Mouse (Mus musculus) CH12.LX (cell line): ENCODE measurements at regions not wholly inside any gene's neighbourhood (a gene's known extent, or its start where the extent isn't known, plus 50 kb on each side); places are given as distances from the start of the nearest gene placed in this dataset.

Experiments used
- DNase-seq: peaks from one replicate; pipeline ENCODE4 v3.0.0-alpha.2; 2013; ENCODE audit errors: extremely low read depth
- H3K27ac ChIP-seq: 2 replicates; pipeline ENCODE4 v1.5.1; 2012; ENCODE audit warnings: low read depth, mild to moderate bottlenecking, control low read depth, moderate library complexity; ENCODE audit not compliant: insufficient read depth
- H3K27me3 ChIP-seq: replicated peaks from 2 replicates; pipeline ENCODE3; 2012; ENCODE audit warnings: inconsistent platforms
- H3K36me3 ChIP-seq, 2 experiments: replicated peaks in 1 of 2; 2 replicates each; pipeline versions ENCODE3 to v1.6.1; 2012; ENCODE audit warnings: inconsistent platforms in 1 of 2, low read length in 1 of 2, mild to moderate bottlenecking in 1 of 2, mixed read lengths in 1 of 2, moderate library complexity in 1 of 2; ENCODE audit not compliant: control insufficient read depth in 1 of 2, insufficient read depth in 1 of 2
- H3K4me1 ChIP-seq, 2 experiments: 2 replicates each; pipeline ENCODE4 v1.6.1; 2012; ENCODE audit warnings: inconsistent platforms in 1 of 2, moderate library complexity in 1 of 2; ENCODE audit not compliant: insufficient read depth in 2 of 2, control insufficient read depth in 1 of 2
- H3K4me2 ChIP-seq: 2 replicates; pipeline ENCODE4 v1.6.1; 2012; ENCODE audit warnings: low read depth, mild to moderate bottlenecking, control low read depth; ENCODE audit not compliant: poor library complexity, insufficient read depth, severe bottlenecking
- H3K4me3 ChIP-seq, 3 experiments: fragments of 150-350 bp in 1 of 3; sonication (generic) in 1 of 3; replicated peaks in 1 of 3; 2 replicates each; pipeline versions ENCODE3 to v1.5.1; 2011 to 2012; ENCODE audit warnings: low read depth in 2 of 3, low read length in 2 of 3, mild to moderate bottlenecking in 2 of 3, moderate library complexity in 2 of 3, control low read depth in 1 of 3, improper control_type of control experiment in 1 of 3, inconsistent platforms in 1 of 3, mixed read lengths in 1 of 3; ENCODE audit not compliant: poor library complexity in 1 of 3
- H3K79me2 ChIP-seq: replicated peaks from 2 replicates; pipeline ENCODE4 v1.6.1; 2012; ENCODE audit warnings: mild to moderate bottlenecking, moderate library complexity; ENCODE audit not compliant: control insufficient read depth, poor library complexity, insufficient read depth, severe bottlenecking; ENCODE audit errors: extremely low read depth
- H3K9ac ChIP-seq: 2 replicates; pipeline ENCODE4 v1.6.1; 2012; ENCODE audit warnings: low read depth, mild to moderate bottlenecking, control low read depth, moderate library complexity; ENCODE audit not compliant: insufficient read depth
- H3K9me3 ChIP-seq: replicated peaks from 2 replicates; pipeline ENCODE3; 2012; ENCODE audit warnings: low read length, inconsistent platforms, mixed read lengths
- CHD1 ChIP-seq: IDR thresholded peaks from 2 replicates; pipeline ENCODE4 v1.6.1; 2012; ENCODE audit warnings: low read depth, low read length, improper control_type of control experiment, inconsistent platforms
- CHD2 ChIP-seq: IDR thresholded peaks from 2 replicates; pipeline ENCODE4 v1.6.1; 2011; ENCODE audit warnings: low read length, improper control_type of control experiment
- CTCF ChIP-seq, 2 experiments: IDR thresholded peaks in 1 of 2; conservative IDR thresholded peaks in 1 of 2; 2 replicates each; pipeline ENCODE4 v1.5.1; 2011 to 2012; ENCODE audit warnings: low read depth in 2 of 2, low read length in 2 of 2, improper control_type of control experiment in 1 of 2, inconsistent platforms in 1 of 2, mild to moderate bottlenecking in 1 of 2, moderate library complexity in 1 of 2
- EP300 ChIP-seq: IDR thresholded peaks from 2 replicates; pipeline ENCODE4 v1.6.1; 2011; ENCODE audit warnings: low read length, improper control_type of control experiment
- GABPA ChIP-seq: IDR thresholded peaks from 2 replicates; pipeline ENCODE4 v1.6.1; 2012; ENCODE audit warnings: low read depth, low read length, improper control_type of control experiment, inconsistent platforms; ENCODE audit not compliant: insufficient replicate concordance
- IRF4 ChIP-seq: IDR thresholded peaks from 2 replicates; pipeline ENCODE4 v1.6.1; 2014; ENCODE audit warnings: low read depth, mild to moderate bottlenecking, inconsistent platforms, low read length, improper control_type of control experiment
- KAT2A ChIP-seq: IDR thresholded peaks from 2 replicates; pipeline ENCODE4 v1.6.1; 2012; ENCODE audit warnings: low read length, improper control_type of control experiment, inconsistent platforms; ENCODE audit not compliant: insufficient replicate concordance
- MAFK ChIP-seq: IDR thresholded peaks from 2 replicates; pipeline ENCODE4 v1.6.1; 2011; ENCODE audit warnings: low read length, improper control_type of control experiment; ENCODE audit not compliant: insufficient replicate concordance
- MEF2A ChIP-seq: IDR thresholded peaks from 2 replicates; pipeline ENCODE4 v1.6.1; 2014; ENCODE audit warnings: low read depth, mild to moderate bottlenecking, inconsistent platforms, low read length, improper control_type of control experiment, borderline replicate concordance
- MXI1 ChIP-seq: IDR thresholded peaks from 2 replicates; pipeline ENCODE4 v1.6.1; 2011; ENCODE audit warnings: mild to moderate bottlenecking, low read depth, low read length, improper control_type of control experiment
- MYC ChIP-seq: IDR thresholded peaks from 2 replicates; pipeline ENCODE4 v1.6.1; 2011; ENCODE audit warnings: low read depth, mild to moderate bottlenecking, improper control_type of control experiment, low read length
- NELFE ChIP-seq: IDR thresholded peaks from 2 replicates; pipeline ENCODE4 v1.6.1; 2011; ENCODE audit warnings: low read depth, low read length, improper control_type of control experiment
- NRF1 ChIP-seq: IDR thresholded peaks from 2 replicates; pipeline ENCODE4 v1.6.1; 2014; ENCODE audit warnings: low read depth, mild to moderate bottlenecking, inconsistent platforms, low read length, improper control_type of control experiment, moderate library complexity
- POLR2A ChIP-seq: IDR thresholded peaks from 2 replicates; pipeline ENCODE4 v1.6.1; 2011; ENCODE audit warnings: low read depth, mild to moderate bottlenecking, improper control_type of control experiment, low read length
- POLR2AphosphoS2 ChIP-seq: IDR thresholded peaks from 2 replicates; pipeline ENCODE4 v1.6.1; 2011; ENCODE audit warnings: low read depth, low read length, improper control_type of control experiment
- SIN3A ChIP-seq: IDR thresholded peaks from 2 replicates; pipeline ENCODE4 v1.6.1; 2012; ENCODE audit warnings: low read length, improper control_type of control experiment, inconsistent platforms
- TCF12 ChIP-seq: IDR thresholded peaks from 2 replicates; pipeline ENCODE4 v1.6.1; 2014; ENCODE audit warnings: low read depth, mild to moderate bottlenecking, inconsistent platforms, low read length, improper control_type of control experiment
- UBTF ChIP-seq: IDR thresholded peaks from 2 replicates; pipeline ENCODE4 v1.6.1; 2012; ENCODE audit warnings: low read depth, mild to moderate bottlenecking, inconsistent platforms, low read length, improper control_type of control experiment, moderate library complexity
- ZC3H11A ChIP-seq: IDR thresholded peaks from 2 replicates; pipeline ENCODE4 v1.6.1; 2012; ENCODE audit warnings: low read depth, mild to moderate bottlenecking, inconsistent platforms, low read length, improper control_type of control experiment
- dilution Hi-C: fragments of 300-500 bp; cut with MboI; formaldehyde crosslinking; loops from 2 replicates; pipeline ENCODE4 v1.14.3; 2020; ENCODE audit warnings: low sequenced_read_pairs; ENCODE audit not compliant: extremely low pct_unique_long_range_greater_than_20kb, extremely low pct_ligation_motif_present
- in situ Hi-C: fragments of 300-500 bp; cut with MboI; formaldehyde crosslinking; loops from 3 replicates; pipeline ENCODE4 v1.14.3; 2019; ENCODE audit warnings: low sequenced_read_pairs, low pct_ligation_motif_present, low pct_unique_long_range_greater_than_20kb, mixed read lengths

GRCm38 (mm10) chr4:96895223-96895622, 110.2 kb upstream of the Gm12695 start:
- in situ Hi-C loops = no loop called here
- H3K4me2 ChIP-seq = no peak overlapping the region
- TF ChIP-seq CHD1 (no peak), NRF1 (no peak), GABPA (no peak), CHD2 (no peak), ZC3H11A (no peak), MEF2A (no peak), CTCF (conservative IDR thresholded peaks at IDR 0.05 in 1 of 2, IDR thresholded peaks at IDR 0.05 in 1 of 2; ENCODE audit: low read depth in 2 of 2, low read length in 2 of 2) (no peak), KAT2A (no peak), EP300 (no peak), MYC (no peak), IRF4 (no peak), POLR2AphosphoS2 (no peak), POLR2A (no peak), UBTF (no peak), NELFE (no peak), MAFK (no peak), TCF12 (no peak), SIN3A (no peak)
- no peaks in the 10 kb centered on the region for H3K36me3 ChIP-seq
- H3K79me2 ChIP-seq = no peaks in the 10 kb centered on the region
- H3K9ac ChIP-seq = no peak overlapping the region
- H3K27me3 ChIP-seq = no peaks in the 10 kb centered on the region
- H3K4me1 ChIP-seq = no peaks in the 10 kb centered on the region
- no peak overlapping the region for H3K4me3 ChIP-seq
- H3K9me3 ChIP-seq = peaks cover 22% of the 10 kb centered on the region
- dilution Hi-C loops = no loop called here
- no peak overlapping the region for H3K27ac ChIP-seq
- DNase-seq = no peak

- TF ChIP-seq MXI1 (no peak), TCF12 (no peak), MYC (no peak)
- dilution Hi-C loops (no loop called here), in situ Hi-C loops (no loop called here)
- Histone ChIP-seq H3K4me1 (no peaks in the 10 kb centered on the region), H3K4me3 (no peak overlapping the region), H3K79me2 (no peaks in the 10 kb centered on the region), H3K9ac (no peak overlapping the region), H3K4me2 (no peak overlapping the region), H3K9me3 (peaks cover 48% of the 10 kb centered on the region), H3K27ac (no peak overlapping the region), H3K27me3 (no peaks in the 10 kb centered on the region), H3K36me3 (no peaks in the 10 kb centered on the region)
- no peak for DNase-seq
These were observed 96.1 kb upstream of the Gm12695 start for GRCm38 (mm10) chr4:96881077-96881476.
